ENCODE assay signal across 14 mouse cellular contexts in the genomic region with DNA sequence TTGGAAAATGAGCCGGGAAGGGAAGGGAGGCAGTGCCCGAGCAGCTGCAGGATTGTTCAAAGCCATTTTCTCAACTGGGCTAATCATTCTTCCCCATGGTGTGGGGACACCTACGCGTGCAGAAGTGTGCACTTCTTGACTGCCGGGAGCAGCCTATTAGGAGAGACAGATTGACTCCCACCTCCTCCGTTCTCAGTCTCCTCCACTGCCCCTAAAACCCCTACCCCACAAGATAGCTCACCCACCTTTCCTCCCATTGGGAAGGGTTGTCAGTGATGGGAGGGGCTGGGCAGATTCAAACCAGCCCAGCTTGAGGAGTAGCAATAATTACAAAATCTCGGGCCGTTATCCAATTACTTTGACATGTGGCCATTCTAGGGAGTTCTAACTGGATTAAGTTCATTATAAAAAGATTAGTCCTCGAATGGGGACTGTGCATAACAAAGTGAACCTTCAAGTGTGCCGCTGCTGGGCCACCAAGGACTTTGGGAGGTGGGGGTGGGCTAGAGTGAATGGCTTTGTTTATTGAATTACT.
DNase-seq lines count a peak whose midpoint lies in the region; ATAC-seq and TF ChIP-seq lines count a peak whose summit lies in the region.
"Had no signal": no experiment of that assay in that cellular context is flagged by ENCODE, and none has a peak within 500 bp of the region (broad histone marks: within the 10 kb centered on the region; RNA-seq: fewer than 3 reads in every experiment).

No protein-coding gene starts in this region.

- peak; percentile 41; the same call in 1 of the 2 replicates for ATAC-seq in intestine, embryonic 16.5 days
- no peak for ATAC-seq in intestine, postnatal 0 days
- peak; percentile 50; the same call in 1 of the 2 replicates for ATAC-seq in embryonic facial prominence, embryonic 11.5 days (replicated peaks; ENCODE audit: insufficient number of reproducible peaks, low FRiP score, low TSS enrichment, low read depth)
- peak; percentile 69 for ATAC-seq in hindbrain, embryonic 11.5 days (ENCODE audit: low FRiP score)
- peak; percentile 85 for ATAC-seq in midbrain, embryonic 13.5 days

- WGBS in intestine, embryonic 16.5 days, result 48% methylated on average over 10 of the region's 10 CpGs
- WGBS in intestine, postnatal 0 days, result 53% methylated on average over 10 of the region's 10 CpGs
- WGBS in embryonic facial prominence, embryonic 11.5 days, result 10% methylated on average over 10 of the region's 10 CpGs
- 15% methylated on average over 10 of the region's 10 CpGs for WGBS in hindbrain, embryonic 11.5 days
- 3% methylated on average over 10 of the region's 10 CpGs for WGBS in midbrain, embryonic 13.5 days

- no peak for TF ChIP-seq CTCF in intestine, postnatal 0 days (IDR thresholded peaks at IDR 0.05; ENCODE audit: low read depth)

- no peak overlapping the region for H3K9ac ChIP-seq in intestine, embryonic 16.5 days (ENCODE audit: low read depth, low read length)
- no peak overlapping the region for H3K9ac ChIP-seq in intestine, postnatal 0 days (ENCODE audit: low read depth, low read length)
- no peak overlapping the region for H3K9ac ChIP-seq in embryonic facial prominence, embryonic 11.5 days (replicated peaks; ENCODE audit: low read length)
- H3K9ac ChIP-seq in hindbrain, embryonic 11.5 days (ENCODE audit: low read depth, low read length), result 0 out of 2 replicates have a peak overlapping the region, but pooled peaks have one; percentile 16
- H3K9ac ChIP-seq in midbrain, embryonic 13.5 days (replicated peaks), result no peak overlapping the region
- H3K9ac ChIP-seq: liver, embryonic 14.5 days had no signal

- H3K9me3 ChIP-seq in intestine, embryonic 16.5 days (ENCODE audit: control insufficient read depth, low read length), result no peaks in the 10 kb centered on the region
- H3K9me3 ChIP-seq in intestine, postnatal 0 days (ENCODE audit: control insufficient read depth), result no peaks in the 10 kb centered on the region
- H3K9me3 ChIP-seq in embryonic facial prominence, embryonic 11.5 days (replicated peaks; ENCODE audit: control insufficient read depth, low read length), result no peaks in the 10 kb centered on the region
- H3K9me3 ChIP-seq in hindbrain, embryonic 11.5 days (ENCODE audit: control insufficient read depth, low read length), result no peaks in the 10 kb centered on the region
- no peaks in the 10 kb centered on the region for H3K9me3 ChIP-seq in midbrain, embryonic 13.5 days

- no peak overlapping the region for H3K27ac ChIP-seq in intestine, embryonic 16.5 days (ENCODE audit: low read length)
- H3K27ac ChIP-seq in intestine, postnatal 0 days (ENCODE audit: low read depth, low read length), result no peak overlapping the region
- H3K27ac ChIP-seq in embryonic facial prominence, embryonic 11.5 days (replicated peaks; ENCODE audit: low read depth, low read length), result no peak overlapping the region
- H3K27ac ChIP-seq in hindbrain, embryonic 11.5 days (ENCODE audit: low read depth, low read length), result 0 out of 2 replicates have a peak overlapping the region, but pooled peaks have one; percentile 44
- no peak overlapping the region for H3K27ac ChIP-seq in midbrain, embryonic 13.5 days
- H3K27ac ChIP-seq: liver, embryonic 14.5 days had no signal

- H3K4me1 ChIP-seq in intestine, embryonic 16.5 days (ENCODE audit: control insufficient read depth, insufficient read depth, low read length), result no peaks in the 10 kb centered on the region
- no peaks in the 10 kb centered on the region for H3K4me1 ChIP-seq in intestine, postnatal 0 days (replicated peaks; ENCODE audit: control insufficient read depth, insufficient read depth, low read length)
- H3K4me1 ChIP-seq in embryonic facial prominence, embryonic 11.5 days (ENCODE audit: control insufficient read depth, insufficient read depth, low read length), result no peaks in the 10 kb centered on the region; the same call in 1 of the 2 replicates
- H3K4me1 ChIP-seq in hindbrain, embryonic 11.5 days (replicated peaks; ENCODE audit: control insufficient read depth, insufficient read depth, low read length), result peaks cover 17% of the 10 kb centered on the region
- peaks cover 35% of the 10 kb centered on the region for H3K4me1 ChIP-seq in midbrain, embryonic 13.5 days (replicated peaks)

- no peak overlapping the region for H3K4me2 ChIP-seq in intestine, embryonic 16.5 days (ENCODE audit: low read depth, low read length)
- H3K4me2 ChIP-seq in intestine, postnatal 0 days (replicated peaks; ENCODE audit: low read depth), result no peak overlapping the region
- H3K4me2 ChIP-seq in embryonic facial prominence, embryonic 11.5 days (ENCODE audit: low read depth, low read length), result no peak overlapping the region
- no peak overlapping the region for H3K4me2 ChIP-seq in hindbrain, embryonic 11.5 days (replicated peaks; ENCODE audit: low read depth, low read length)
- peak overlapping the region; percentile 26; the same call in 1 of the 2 replicates for H3K4me2 ChIP-seq in midbrain, embryonic 13.5 days (replicated peaks)

- H3K36me3 ChIP-seq in intestine, embryonic 16.5 days (ENCODE audit: control insufficient read depth, insufficient read depth, low read length), result no peaks in the 10 kb centered on the region
- H3K36me3 ChIP-seq in intestine, postnatal 0 days (ENCODE audit: control insufficient read depth, insufficient read depth), result no peaks in the 10 kb centered on the region
- H3K36me3 ChIP-seq in embryonic facial prominence, embryonic 11.5 days (replicated peaks; ENCODE audit: control insufficient read depth, insufficient read depth, low read depth, low read length), result no peaks in the 10 kb centered on the region
- no peaks in the 10 kb centered on the region for H3K36me3 ChIP-seq in hindbrain, embryonic 11.5 days (ENCODE audit: control insufficient read depth, insufficient read depth, low read length)
- H3K36me3 ChIP-seq in midbrain, embryonic 13.5 days, result no peaks in the 10 kb centered on the region

- peak; percentile 56 for DNase-seq in embryonic facial prominence, embryonic 11.5 days (ENCODE audit: low spot score)
- DNase-seq in hindbrain, embryonic 11.5 days (ENCODE audit: low spot score), result peak; percentile 52
- DNase-seq in layer of hippocampus, adult 9-11 months, result no peak
- no peak for DNase-seq in urinary bladder, adult 18-20 months (ENCODE audit: low spot score in 2 of 2)
- DNase-seq in ovary, postnatal 10 days (ENCODE audit: low spot score), result no peak
- DNase-seq: cerebellum, adult 9-10 months; heart, postnatal 36 days; kidney, postnatal 4 days; thymus, postnatal 36 days had no signal

- H3K4me3 ChIP-seq in intestine, embryonic 16.5 days (ENCODE audit: low read length), result no peak overlapping the region
- H3K4me3 ChIP-seq in intestine, postnatal 0 days (ENCODE audit: low read depth, low read length), result no peak overlapping the region
- no peak overlapping the region for H3K4me3 ChIP-seq in embryonic facial prominence, embryonic 11.5 days (ENCODE audit: low read depth, low read length)
- no peak overlapping the region for H3K4me3 ChIP-seq in hindbrain, embryonic 11.5 days (ENCODE audit: low read depth, low read length)
- no peak overlapping the region for H3K4me3 ChIP-seq in midbrain, embryonic 13.5 days (replicated peaks)
- H3K4me3 ChIP-seq: erythroblast, embryonic 14.5 days had no signal

- H3K27me3 ChIP-seq in intestine, embryonic 16.5 days (replicated peaks; ENCODE audit: control insufficient read depth, insufficient read depth, low read length), result no peaks in the 10 kb centered on the region
- no peaks in the 10 kb centered on the region for H3K27me3 ChIP-seq in intestine, postnatal 0 days (replicated peaks; ENCODE audit: control insufficient read depth, insufficient read depth, low read length)
- no peaks in the 10 kb centered on the region for H3K27me3 ChIP-seq in embryonic facial prominence, embryonic 11.5 days (ENCODE audit: control insufficient read depth, insufficient read depth, low read length)
- H3K27me3 ChIP-seq in hindbrain, embryonic 11.5 days (ENCODE audit: control insufficient read depth, insufficient read depth, low read length), result no peaks in the 10 kb centered on the region
- H3K27me3 ChIP-seq in midbrain, embryonic 13.5 days, result peaks cover 80% of the 10 kb centered on the region

Comparison
In these comparisons a context has a peak if more than half of its experiments do, and no peak if none do; other contexts are left out.
1. DNase-seq: peak in embryonic facial prominence, embryonic 11.5 days (single experiment) and hindbrain, embryonic 11.5 days (single experiment); none in layer of hippocampus, adult 9-11 months (single experiment), urinary bladder, adult 18-20 months (0 of 2) and ovary, postnatal 10 days (single experiment).